Mouse (Mus musculus): ENCODE measurements around the gene Ambra1. TPM values are rescaled to one million over a fixed set of nuclear protein-coding genes. Genes with fewer than 3 reads are reported as not detected.

Gene Ambra1
- polyA plus RNA-seq, 2 experiments from 2014 or later, result 31.0 to 58.3 TPM

GRCm38 (mm10) chr2:91876000-91876805 lies 146.3 kb downstream of the Ambra1 start:
- peak; percentile 85 for ATAC-seq

- peak; percentile 64 for ATAC-seq
Observed at GRCm38 (mm10) chr2:91876806-91877140, 146.8 kb downstream of the Ambra1 start.

DNA sequence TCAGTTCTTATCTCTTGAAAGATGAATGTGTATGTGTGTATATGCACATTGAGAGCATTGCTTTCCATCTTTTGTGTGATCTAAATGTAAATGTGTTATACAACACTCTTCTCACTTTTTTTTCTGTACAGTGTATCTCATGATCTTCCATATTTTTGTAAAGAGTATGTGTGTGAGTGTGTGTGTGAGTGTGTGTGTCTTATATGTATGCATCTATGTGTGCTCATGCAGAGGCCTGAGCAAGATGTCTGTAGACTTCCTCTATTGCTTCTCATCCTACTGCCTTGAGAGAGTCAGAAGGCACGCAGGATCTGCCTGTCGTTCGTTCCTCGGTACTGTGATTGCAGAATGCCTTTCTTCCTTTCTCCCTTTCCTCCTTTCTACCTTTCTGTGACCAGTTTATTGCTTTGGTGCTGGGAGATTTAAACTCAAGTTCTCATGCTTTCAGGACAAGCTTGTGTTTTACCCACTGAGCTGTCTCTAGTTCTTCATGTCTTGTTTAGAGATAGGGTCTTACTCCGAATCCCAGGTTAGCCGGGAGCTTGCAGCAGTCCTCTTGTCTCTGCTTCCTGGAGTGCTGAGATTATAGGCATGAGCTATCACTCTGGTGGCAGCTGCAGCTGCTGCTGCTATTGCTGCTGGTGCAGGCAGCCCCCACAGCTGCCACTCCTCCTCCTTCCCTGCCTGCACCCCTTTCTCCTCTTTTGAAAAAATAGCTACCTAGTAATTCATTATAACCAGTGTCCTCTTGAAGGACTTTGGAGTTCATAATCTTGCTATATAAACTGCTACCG lies 148.7 kb downstream of the Ambra1 start:
- no peak for ATAC-seq

DNA sequence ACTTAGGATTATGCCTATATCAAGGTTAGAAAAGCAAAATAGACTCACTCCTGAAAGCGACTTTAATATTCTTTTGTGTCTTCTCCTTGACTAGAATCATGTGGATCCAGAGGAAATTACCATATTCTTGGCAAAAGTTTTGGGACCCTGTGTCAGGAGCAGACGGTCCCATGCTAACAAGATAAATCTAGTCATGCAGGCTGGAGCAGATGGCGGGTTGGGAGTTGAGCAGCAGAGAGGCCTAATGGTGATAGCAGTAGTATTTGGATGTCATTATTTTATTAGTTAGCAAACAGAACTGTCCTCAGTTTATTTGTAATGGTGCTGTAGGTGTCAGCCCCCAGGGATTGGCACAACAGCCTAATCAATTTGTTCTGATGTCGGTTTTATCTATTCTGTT lies 154.0 kb downstream of the Ambra1 start:
- ATAC-seq, result no peak

DNA sequence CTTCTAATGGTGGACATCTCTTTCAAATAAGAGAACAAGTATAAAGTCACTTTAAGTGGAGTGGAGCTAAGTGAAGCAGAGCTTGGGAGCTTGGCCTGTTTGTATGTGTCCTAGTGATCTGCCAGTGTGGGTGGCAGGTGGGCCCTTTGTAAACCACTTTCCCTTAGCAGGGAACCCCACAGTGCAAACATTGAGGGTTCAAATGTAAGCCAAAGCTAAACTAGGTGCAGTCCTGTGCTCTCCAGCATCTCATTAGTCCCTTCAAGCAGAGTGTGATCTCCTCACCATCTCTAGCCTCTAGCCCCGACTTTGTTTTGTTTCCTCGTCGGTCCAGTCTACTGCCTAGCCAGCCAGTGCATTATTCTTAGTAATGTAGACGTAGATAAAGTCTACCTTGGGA lies 154.7 kb downstream of the Ambra1 start:
- no peak for ATAC-seq

DNA sequence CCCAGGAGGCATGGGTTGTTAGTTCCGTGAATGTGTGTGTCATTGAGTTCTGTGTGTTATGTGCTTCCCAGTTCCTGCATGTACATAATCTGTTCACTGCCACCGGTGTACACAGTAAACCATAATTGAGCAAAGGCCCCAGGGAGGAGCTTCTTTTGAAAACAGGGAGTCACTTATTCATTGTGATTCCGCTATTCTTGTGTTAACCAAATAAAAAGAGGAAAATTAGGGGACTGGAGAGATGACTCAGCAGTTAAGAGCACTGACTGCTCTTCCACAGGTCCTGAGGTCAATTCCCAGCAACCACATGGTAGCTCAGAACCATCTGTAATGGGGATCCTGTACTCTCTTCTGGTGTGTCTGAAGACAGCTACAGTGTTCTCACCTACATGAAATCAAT lies 164.8 kb downstream of the Ambra1 start:
- no peak for ATAC-seq

- ATAC-seq, result no peak
Observed at GRCm38 (mm10) chr2:91895401-91895800, 165.5 kb downstream of the Ambra1 start.

- no peak for ATAC-seq
Observed at GRCm38 (mm10) chr2:91897968-91898367, 168.0 kb downstream of the Ambra1 start.

DNA sequence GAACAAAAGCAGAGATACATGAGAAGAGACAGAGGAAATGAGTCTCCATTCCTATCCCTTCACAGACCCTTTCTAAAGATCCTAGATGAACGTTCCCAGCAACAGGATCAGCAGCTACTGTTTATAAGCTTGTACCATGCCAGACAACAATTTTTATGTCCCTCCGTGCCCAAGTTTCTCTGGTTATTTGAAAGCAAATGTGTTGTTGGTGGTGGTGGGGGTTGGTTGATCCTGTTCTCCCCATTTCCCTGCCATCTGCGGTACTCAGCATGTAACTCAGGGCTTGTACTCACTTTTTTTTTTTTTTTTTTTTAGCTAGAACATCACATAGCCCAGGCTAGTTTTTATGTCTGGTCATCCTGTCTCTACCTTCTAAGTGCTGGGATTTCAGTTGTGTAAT lies 169.2 kb downstream of the Ambra1 start:
- no peak for ATAC-seq

GRCm38 (mm10) chr2:91900431-91900830 lies 170.5 kb downstream of the Ambra1 start:
- no peak for ATAC-seq

DNA sequence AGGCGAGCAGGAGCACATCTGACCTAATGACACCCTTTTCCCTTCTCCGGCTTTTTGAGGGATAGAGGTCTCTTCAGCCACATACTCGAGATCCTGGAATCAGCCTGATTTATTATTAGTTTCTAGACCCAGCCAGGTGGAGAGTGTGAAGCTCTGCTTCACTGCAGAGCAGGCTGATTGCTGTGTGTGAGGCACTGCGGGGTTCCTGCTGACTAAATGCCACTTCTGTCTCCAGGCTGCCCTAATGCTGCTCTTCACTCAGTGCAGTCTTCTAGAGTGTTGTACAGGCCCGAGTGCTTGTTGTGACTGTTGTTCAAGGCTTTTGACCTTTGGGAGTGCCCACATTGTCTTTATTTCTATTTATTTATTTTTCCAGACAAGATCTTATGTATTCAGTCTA lies 172.4 kb downstream of the Ambra1 start:
- no peak for ATAC-seq

DNA sequence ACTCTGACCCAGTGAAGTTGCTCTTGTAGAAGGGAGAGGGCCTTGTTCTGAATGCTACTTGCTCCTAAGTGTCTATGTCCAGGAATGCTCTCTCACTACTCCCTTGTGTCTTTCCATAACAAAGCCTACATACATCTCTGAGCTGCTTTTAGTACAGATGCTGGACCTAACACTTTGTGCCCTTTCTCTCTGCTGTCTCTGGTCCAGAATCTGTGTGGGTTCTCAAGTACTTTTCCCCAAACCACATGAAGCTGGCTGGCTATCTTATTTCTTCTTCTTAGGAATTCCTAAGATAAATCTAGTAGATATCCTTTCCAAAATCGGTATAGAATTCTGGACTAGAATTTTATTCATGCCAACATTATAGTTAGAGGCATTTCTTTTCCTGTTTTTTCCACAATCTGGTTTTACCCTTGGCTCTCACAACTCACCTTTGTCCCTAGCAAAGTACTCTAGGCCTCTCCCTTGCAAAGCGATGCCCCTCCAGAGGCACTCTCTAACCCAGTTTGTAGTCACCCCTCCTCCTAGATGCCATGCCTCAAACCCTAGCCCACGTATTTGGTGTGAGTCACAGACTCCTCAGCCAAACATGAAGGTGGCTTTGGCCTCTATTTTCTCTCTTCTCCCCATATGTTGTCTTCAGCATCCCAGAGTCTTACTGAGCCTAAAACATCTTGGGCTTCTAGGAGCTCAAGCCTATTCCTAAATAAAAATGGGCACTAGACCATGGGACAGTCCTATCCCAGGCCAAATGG lies 173.4 kb downstream of the Ambra1 start:
- no peak for ATAC-seq

DNA sequence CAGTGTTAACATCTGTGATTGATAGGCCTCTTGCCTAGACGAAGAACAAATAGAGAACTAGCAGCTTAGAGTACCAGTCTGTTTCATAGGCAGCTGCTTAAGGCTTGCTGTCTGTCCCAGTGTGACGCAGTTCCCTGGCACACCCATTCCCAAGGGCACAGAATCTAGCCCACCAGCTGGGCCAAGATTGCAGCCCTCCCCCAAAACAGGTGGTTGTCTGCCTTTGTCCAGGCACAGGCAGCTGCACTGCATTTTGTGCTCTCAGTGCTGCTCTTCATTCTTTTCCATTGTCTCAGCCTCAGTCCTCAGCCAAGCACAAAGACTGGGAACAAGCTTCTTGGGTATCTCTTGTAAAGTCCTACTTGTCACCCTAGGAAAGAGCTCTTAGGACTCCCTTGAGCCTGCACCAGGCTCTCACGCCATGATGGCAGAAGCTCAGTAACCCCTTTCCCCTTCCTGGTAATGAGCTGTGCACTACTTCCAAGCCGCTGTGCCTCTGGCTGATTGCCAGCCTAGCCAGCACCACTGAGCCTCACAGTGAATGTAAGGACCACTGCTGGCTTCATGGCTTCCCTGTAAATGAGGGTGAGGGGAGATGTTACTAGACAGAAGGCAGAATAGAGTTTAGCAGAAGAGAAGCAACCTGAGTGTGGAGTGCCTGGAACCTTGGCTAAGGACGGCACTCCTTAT lies 174.8 kb downstream of the Ambra1 start:
- no peak for ATAC-seq

DNA sequence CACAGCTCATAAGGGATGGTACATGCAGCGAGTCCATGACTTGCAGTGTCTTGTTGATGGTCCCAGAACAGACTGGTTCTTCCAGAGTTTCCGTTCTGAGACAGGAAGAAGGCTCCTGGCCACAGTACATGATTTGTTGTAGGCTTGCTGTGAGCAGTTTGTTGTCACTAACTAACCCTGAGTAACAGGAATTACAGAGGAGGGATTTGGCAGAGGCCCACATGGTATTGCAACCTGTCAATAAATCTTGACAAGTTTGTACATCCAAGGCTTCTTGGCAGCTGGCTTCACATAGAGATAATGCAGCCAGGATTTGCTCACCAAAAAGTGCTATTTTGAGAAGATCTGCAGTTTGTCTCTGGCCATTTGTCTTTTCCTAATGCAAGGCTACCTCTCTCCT lies 176.2 kb downstream of the Ambra1 start:
- no peak for ATAC-seq

- no peak for ATAC-seq
Observed at GRCm38 (mm10) chr2:91912616-91913015, 182.7 kb downstream of the Ambra1 start.

DNA sequence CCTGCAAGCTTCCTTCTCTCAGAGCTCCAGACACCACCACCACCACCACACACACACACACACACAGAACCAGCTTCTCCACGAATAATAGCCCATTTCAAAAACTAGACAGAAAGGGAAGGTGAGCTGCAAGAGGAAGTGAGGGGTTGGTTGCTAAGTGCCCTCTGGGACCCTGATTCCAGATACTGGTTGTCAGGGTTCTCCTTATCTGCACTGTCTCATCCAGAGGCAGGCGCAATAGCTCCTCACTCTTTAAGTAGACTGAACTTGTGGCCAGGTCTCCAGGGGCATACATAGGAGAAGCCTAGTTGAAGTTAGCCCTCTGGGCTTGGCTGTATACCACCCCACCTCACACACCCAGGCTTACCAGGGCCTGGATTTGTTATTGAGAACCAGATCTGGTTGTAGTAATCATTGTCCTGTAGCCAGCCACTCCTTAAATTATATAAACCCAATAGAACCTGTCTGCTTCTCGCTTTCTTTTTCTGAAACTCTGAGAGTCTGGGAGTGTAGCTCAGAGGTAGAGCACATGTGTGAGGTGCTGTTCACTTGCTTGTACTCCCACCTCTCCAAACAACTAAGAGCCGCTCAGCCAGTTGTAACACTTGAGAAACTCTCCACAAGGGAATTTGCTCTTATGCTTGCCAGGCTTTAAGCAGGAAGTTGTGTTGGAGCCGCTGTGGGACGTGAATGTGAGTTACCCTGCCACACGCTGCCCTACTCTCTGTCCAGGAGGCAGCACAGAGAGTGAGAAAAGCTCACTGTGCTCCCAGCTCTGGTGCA lies 183.6 kb downstream of the Ambra1 start:
- ATAC-seq, result no peak

DNA sequence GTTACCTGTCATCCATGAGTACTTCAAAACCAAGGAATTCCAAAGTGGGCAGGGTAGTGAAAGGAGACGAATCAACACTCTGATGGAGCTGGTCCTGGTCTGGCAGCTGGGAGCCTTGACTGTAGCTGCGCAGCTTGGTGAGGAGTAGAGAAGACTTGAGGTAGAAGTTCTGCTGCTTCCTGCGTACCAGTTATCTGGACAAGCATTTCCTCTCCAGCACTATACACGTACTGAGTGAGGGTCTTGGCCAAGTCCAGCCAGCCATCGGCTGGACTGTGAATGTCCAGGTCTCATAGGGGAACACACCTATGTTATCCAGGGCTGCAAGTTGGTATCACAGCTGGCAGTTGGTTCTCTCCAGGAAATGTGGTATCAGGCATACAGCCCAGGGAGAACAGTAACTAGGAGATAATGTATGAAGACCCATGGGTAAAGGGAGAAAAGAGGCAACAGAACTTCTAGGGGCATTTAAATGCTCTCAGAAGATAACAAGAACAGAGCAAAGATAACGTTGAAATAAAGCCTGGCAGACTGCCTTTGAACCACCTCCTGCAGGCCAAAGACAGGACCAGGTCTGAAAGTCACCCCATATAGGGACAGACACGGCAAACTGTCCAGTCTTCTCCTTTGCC lies 186.5 kb downstream of the Ambra1 start:
- no peak for ATAC-seq

- ATAC-seq, result no peak
Observed at GRCm38 (mm10) chr2:91917096-91917495, 187.2 kb downstream of the Ambra1 start.

GRCm38 (mm10) chr2:91920130-91920529 lies 190.2 kb downstream of the Ambra1 start:
- no peak for ATAC-seq

DNA sequence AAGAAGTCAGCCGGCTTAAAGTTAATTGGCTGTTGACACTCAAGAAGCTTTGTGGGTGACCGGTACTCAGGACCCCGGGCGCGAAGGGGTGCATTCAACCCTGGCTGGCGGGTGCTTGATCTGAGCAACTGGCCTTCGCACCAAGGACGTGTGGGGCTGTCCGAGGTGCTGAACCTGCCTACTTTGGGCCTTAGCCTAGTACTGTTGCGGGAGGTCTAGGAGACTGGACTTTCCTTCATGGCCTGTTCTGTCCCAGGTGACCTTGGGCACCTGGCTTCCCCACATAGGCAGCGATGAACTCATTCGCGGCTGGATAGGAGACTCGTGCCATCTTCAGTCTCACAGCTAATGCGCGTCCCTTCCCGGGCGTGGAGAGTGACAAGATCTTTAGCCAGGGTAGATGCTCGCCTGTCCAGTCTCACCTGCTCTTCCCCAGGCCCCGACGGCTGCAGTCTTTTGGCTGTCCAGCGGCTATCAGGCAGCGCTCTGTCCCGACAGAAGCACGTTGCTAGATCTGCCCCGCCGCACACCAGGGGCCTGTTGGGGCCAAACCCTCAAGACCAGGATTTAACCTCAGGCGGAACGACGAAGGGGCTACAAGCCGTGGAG lies 191.4 kb downstream of the Ambra1 start:
- peak; percentile 16 for ATAC-seq
